Mouse (Mus musculus): ENCODE measurements around the gene Hist1h1d. TPM values are rescaled to one million over a fixed set of nuclear protein-coding genes. Genes with fewer than 3 reads are reported as not detected.

The Hist1h1d gene
- polyA plus RNA-seq, 1 experiment from 2014 or later, result 0.64 TPM

- peak overlapping the region; percentile 70; the same call in 1 of the 2 replicates for H3K27ac ChIP-seq
- no peaks in the 10 kb centered on the region for H3K9me3 ChIP-seq
- peak overlapping the region; percentile 52 for H3K4me3 ChIP-seq
- H3K36me3 ChIP-seq, result no peaks in the 10 kb centered on the region
- no peaks in the 10 kb centered on the region for H3K27me3 ChIP-seq
- H3K4me2 ChIP-seq (replicated peaks), result peak overlapping the region; percentile 66
- peak; percentile 73; the same call in 1 of the 2 replicates for ATAC-seq (ENCODE audit: insufficient number of reproducible peaks, insufficient read depth, low FRiP score, low TSS enrichment)
- no peak overlapping the region for H3K9ac ChIP-seq
- no peaks in the 10 kb centered on the region for H3K4me1 ChIP-seq
- under 1% methylated on average over 27 of the region's 27 CpGs for WGBS
Measured at GRCm38 (mm10) chr13:23517603-23518294, 35.3 kb upstream of the Hist1h1d start.

GRCm38 (mm10) chr13:23518295-23518603, 34.8 kb upstream of the Hist1h1d start:
- Histone ChIP-seq H3K9me3 (no peaks in the 10 kb centered on the region), H3K27ac (no peak overlapping the region), H3K4me3 (peak overlapping the region; percentile 52), H3K4me1 (no peaks in the 10 kb centered on the region), H3K27me3 (no peaks in the 10 kb centered on the region), H3K9ac (no peak overlapping the region), H3K4me2 (replicated peaks) (peak overlapping the region; percentile 66), H3K36me3 (no peaks in the 10 kb centered on the region)
- ATAC-seq (ENCODE audit: insufficient number of reproducible peaks, insufficient read depth, low FRiP score, low TSS enrichment), result no peak
- 2% methylated on average over 6 of the region's 6 CpGs for WGBS

GRCm38 (mm10) chr13:23518885-23519284, 34.2 kb upstream of the Hist1h1d start:
- Histone ChIP-seq H3K4me1 (no peaks in the 10 kb centered on the region), H3K4me3 (peak overlapping the region; percentile 38), H3K4me2 (replicated peaks) (peak overlapping the region; percentile 66), H3K9ac (no peak overlapping the region), H3K27ac (no peak overlapping the region), H3K9me3 (no peaks in the 10 kb centered on the region), H3K36me3 (no peaks in the 10 kb centered on the region), H3K27me3 (no peaks in the 10 kb centered on the region)
- under 1% methylated on average over 6 of the region's 6 CpGs for WGBS
- ATAC-seq (ENCODE audit: insufficient number of reproducible peaks, insufficient read depth, low FRiP score, low TSS enrichment), result no peak

- Histone ChIP-seq H3K27ac (no peak overlapping the region), H3K4me1 (no peaks in the 10 kb centered on the region), H3K27me3 (no peaks in the 10 kb centered on the region), H3K9me3 (no peaks in the 10 kb centered on the region), H3K9ac (no peak overlapping the region), H3K4me2 (replicated peaks) (peak overlapping the region; percentile 66), H3K4me3 (peak overlapping the region; percentile 38), H3K36me3 (no peaks in the 10 kb centered on the region)
- under 1% methylated on average over 10 of the region's 10 CpGs for WGBS
- ATAC-seq (ENCODE audit: insufficient number of reproducible peaks, insufficient read depth, low FRiP score, low TSS enrichment), result 0 out of 2 replicates have a peak, but pooled peaks have one; percentile 47
Measured at GRCm38 (mm10) chr13:23519416-23519815, 33.6 kb upstream of the Hist1h1d start.

- Histone ChIP-seq H3K36me3 (no peaks in the 10 kb centered on the region), H3K4me3 (0 out of 2 replicates have a peak overlapping the region, but pooled peaks have one; percentile 5), H3K4me1 (no peaks in the 10 kb centered on the region), H3K27ac (no peak overlapping the region), H3K27me3 (no peaks in the 10 kb centered on the region), H3K4me2 (replicated peaks) (peak overlapping the region; percentile 15; the same call in 1 of the 2 replicates), H3K9me3 (no peaks in the 10 kb centered on the region), H3K9ac (no peak overlapping the region)
- WGBS, result 1% methylated on average over 14 of the region's 14 CpGs
- ATAC-seq (ENCODE audit: insufficient number of reproducible peaks, insufficient read depth, low FRiP score, low TSS enrichment), result no peak
Measured at GRCm38 (mm10) chr13:23521703-23522102, 31.4 kb upstream of the Hist1h1d start.

- Histone ChIP-seq H3K27me3 (no peaks in the 10 kb centered on the region), H3K4me3 (no peak overlapping the region), H3K4me2 (replicated peaks) (no peak overlapping the region), H3K4me1 (peaks cover 8% of the 10 kb centered on the region; the same call in 1 of the 2 replicates), H3K9ac (no peak overlapping the region), H3K9me3 (no peaks in the 10 kb centered on the region), H3K36me3 (no peaks in the 10 kb centered on the region), H3K27ac (no peak overlapping the region)
- no peak for ATAC-seq (ENCODE audit: insufficient number of reproducible peaks, insufficient read depth, low FRiP score, low TSS enrichment)
- 55% methylated on average over 5 of the region's 5 CpGs for WGBS
Measured at GRCm38 (mm10) chr13:23523976-23524375, 29.1 kb upstream of the Hist1h1d start.

- Histone ChIP-seq H3K4me1 (peaks cover 10% of the 10 kb centered on the region; the same call in 1 of the 2 replicates), H3K27ac (no peak overlapping the region), H3K4me2 (replicated peaks) (no peak overlapping the region), H3K4me3 (no peak overlapping the region), H3K9ac (no peak overlapping the region), H3K36me3 (no peaks in the 10 kb centered on the region), H3K9me3 (no peaks in the 10 kb centered on the region), H3K27me3 (no peaks in the 10 kb centered on the region)
- 8% methylated on average over 5 of the region's 5 CpGs for WGBS
- ATAC-seq (ENCODE audit: insufficient number of reproducible peaks, insufficient read depth, low FRiP score, low TSS enrichment), result no peak
Measured at GRCm38 (mm10) chr13:23524654-23525053, 28.4 kb upstream of the Hist1h1d start.

GRCm38 (mm10) chr13:23525901-23526300, 27.2 kb upstream of the Hist1h1d start:
- under 1% methylated on average over 10 of the region's 10 CpGs for WGBS

GRCm38 (mm10) chr13:23526312-23526711, 26.8 kb upstream of the Hist1h1d start:
- H3K27ac ChIP-seq, result peak overlapping the region; percentile 74
- H3K4me3 ChIP-seq, result peak overlapping the region; percentile 39
- H3K9ac ChIP-seq, result no peak overlapping the region
- peaks cover 10% of the 10 kb centered on the region; the same call in 1 of the 2 replicates for H3K4me1 ChIP-seq
- WGBS, result under 1% methylated on average over 17 of the region's 17 CpGs
- H3K4me2 ChIP-seq (replicated peaks), result peak overlapping the region; percentile 45
- ATAC-seq (ENCODE audit: insufficient number of reproducible peaks, insufficient read depth, low FRiP score, low TSS enrichment), result no peak
- no peaks in the 10 kb centered on the region for H3K36me3 ChIP-seq
- H3K9me3 ChIP-seq, result no peaks in the 10 kb centered on the region
- H3K27me3 ChIP-seq, result no peaks in the 10 kb centered on the region

More at GRCm38 (mm10) chr13:23525901-23526300, 27.2 kb upstream of the Hist1h1d start:
- no peaks in the 10 kb centered on the region for H3K36me3 ChIP-seq
- H3K4me2 ChIP-seq (replicated peaks), result peak overlapping the region; percentile 45
- ATAC-seq (ENCODE audit: insufficient number of reproducible peaks, insufficient read depth, low FRiP score, low TSS enrichment), result no peak
- no peak overlapping the region for H3K27ac ChIP-seq
- no peak overlapping the region for H3K9ac ChIP-seq
- H3K4me1 ChIP-seq, result peaks cover 10% of the 10 kb centered on the region; the same call in 1 of the 2 replicates
- H3K9me3 ChIP-seq, result no peaks in the 10 kb centered on the region
- no peaks in the 10 kb centered on the region for H3K27me3 ChIP-seq
- peak overlapping the region; percentile 39 for H3K4me3 ChIP-seq

- Histone ChIP-seq H3K4me2 (replicated peaks) (peak overlapping the region; percentile 29), H3K9ac (no peak overlapping the region), H3K4me1 (peaks cover 20% of the 10 kb centered on the region; the same call in 1 of the 2 replicates), H3K27ac (no peak overlapping the region), H3K9me3 (no peaks in the 10 kb centered on the region), H3K27me3 (no peaks in the 10 kb centered on the region), H3K36me3 (no peaks in the 10 kb centered on the region), H3K4me3 (no peak overlapping the region)
- ATAC-seq (ENCODE audit: insufficient number of reproducible peaks, insufficient read depth, low FRiP score, low TSS enrichment), result no peak
- 81% methylated on average over 5 of the region's 5 CpGs for WGBS
Measured at GRCm38 (mm10) chr13:23529005-23529404, 24.1 kb upstream of the Hist1h1d start.

GRCm38 (mm10) chr13:23529480-23530165, 23.4 kb upstream of the Hist1h1d start:
- no peaks in the 10 kb centered on the region for H3K9me3 ChIP-seq
- peak overlapping the region; percentile 54 for H3K9ac ChIP-seq
- H3K36me3 ChIP-seq, result no peaks in the 10 kb centered on the region
- no peak for ATAC-seq (ENCODE audit: insufficient number of reproducible peaks, insufficient read depth, low FRiP score, low TSS enrichment)
- H3K27me3 ChIP-seq, result no peaks in the 10 kb centered on the region
- H3K4me2 ChIP-seq (replicated peaks), result peak overlapping the region; percentile 54
- H3K4me1 ChIP-seq, result peaks cover 20% of the 10 kb centered on the region; the same call in 1 of the 2 replicates
- H3K4me3 ChIP-seq, result peak overlapping the region; percentile 55
- 31% methylated on average over 2 of the region's 2 CpGs for WGBS
- H3K27ac ChIP-seq, result peak overlapping the region; percentile 95
